Mouse (Mus musculus) megakaryocyte, embryonic 14.5 days (primary cell): ENCODE results near the gene 4933402J07Rik. TPM values are rescaled to one million over a fixed set of nuclear protein-coding genes. Genes with fewer than 3 reads are reported as not detected.

ENCODE experiments used
- H3K27me3 ChIP-seq: replicated peaks from 2 replicates; pipeline ENCODE3; 2012; ENCODE audit warnings: inconsistent platforms
- H3K36me3 ChIP-seq: replicated peaks from 2 replicates; pipeline ENCODE3; 2012; ENCODE audit warnings: low read length, inconsistent platforms, mixed read lengths
- H3K4me1 ChIP-seq: 2 replicates; pipeline ENCODE4 v1.6.1; 2012; ENCODE audit warnings: inconsistent platforms
- H3K4me3 ChIP-seq: replicated peaks from 2 replicates; pipeline ENCODE3; 2012; ENCODE audit warnings: moderate library complexity, mild to moderate bottlenecking, inconsistent platforms
- H3K9me3 ChIP-seq: 2 replicates; pipeline ENCODE4 v1.6.1; 2012; ENCODE audit warnings: inconsistent platforms
- FLI1 ChIP-seq: IDR thresholded peaks from 2 replicates; pipeline ENCODE4 v1.6.1; 2012; ENCODE audit warnings: low read length, inconsistent platforms, mixed read lengths
- GATA1 ChIP-seq: IDR thresholded peaks from 3 replicates; pipeline ENCODE4 v1.6.1; 2012; ENCODE audit warnings: mixed read lengths, low read length, inconsistent platforms, borderline replicate concordance
- polyA plus RNA-seq: library from polyadenylated mRNA; stranded (reverse); fragments of >175 nt; gene quantifications from 2 replicates; pipeline ENCODE4 v1.2.3, GENCODE M21; 2012; ENCODE audit warnings: low replicate concordance; ENCODE audit not compliant: insufficient read depth

4933402J07Rik gene
- polyA plus RNA-seq, 1 experiment, result not detected

DNA sequence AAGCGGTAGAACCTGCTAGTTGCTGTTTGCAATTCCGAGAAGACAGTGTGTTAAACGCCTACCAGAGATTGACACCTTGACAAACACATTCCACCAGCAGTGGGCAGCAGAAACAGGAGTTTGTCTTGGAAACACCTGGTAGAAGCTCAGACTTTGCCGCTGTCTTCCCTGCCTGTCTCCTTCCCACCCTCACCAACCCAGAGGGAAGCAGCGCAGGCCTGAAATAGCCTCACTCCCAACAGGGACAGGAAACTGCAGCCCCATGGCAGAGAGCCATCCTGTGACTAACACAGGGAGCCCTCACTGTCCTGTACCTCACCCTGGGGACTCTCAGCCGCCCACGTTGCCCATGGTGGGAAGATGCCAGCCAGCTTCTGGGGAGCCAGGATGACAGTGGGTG lies 55.5 kb downstream of the 4933402J07Rik start:
- peaks cover 19% of the 10 kb centered on the region for H3K27me3 ChIP-seq
- peaks cover 7% of the 10 kb centered on the region; the same call in 1 of the 2 replicates for H3K4me1 ChIP-seq
- H3K9me3 ChIP-seq, result peaks cover 19% of the 10 kb centered on the region
- no peak for TF ChIP-seq FLI1
- TF ChIP-seq GATA1, result no peak
- H3K4me3 ChIP-seq, result no peak overlapping the region
- H3K36me3 ChIP-seq, result no peaks in the 10 kb centered on the region

DNA sequence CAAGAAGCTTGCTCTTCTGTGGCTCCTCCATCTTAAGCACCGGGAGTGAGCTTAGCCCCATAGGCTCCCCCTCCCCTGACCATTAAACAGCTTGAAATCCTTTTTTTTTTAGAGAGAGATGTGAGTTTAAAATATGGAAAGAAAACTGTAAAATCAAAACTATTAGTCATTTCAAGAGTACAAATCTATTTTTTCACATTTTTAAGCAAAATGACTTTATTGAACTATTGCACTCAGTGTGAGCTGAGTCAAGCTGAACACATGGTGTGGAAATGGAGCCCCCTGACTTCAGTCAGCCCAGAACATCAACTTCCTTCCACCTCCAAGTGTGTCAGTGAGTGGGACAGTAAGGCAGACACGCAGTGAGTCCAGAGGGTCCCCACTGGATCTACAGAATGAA lies 55.9 kb downstream of the 4933402J07Rik start:
- H3K27me3 ChIP-seq, result peaks cover 19% of the 10 kb centered on the region
- TF ChIP-seq FLI1, result no peak
- TF ChIP-seq GATA1, result no peak
- peaks cover 7% of the 10 kb centered on the region; the same call in 1 of the 2 replicates for H3K4me1 ChIP-seq
- peaks cover 19% of the 10 kb centered on the region for H3K9me3 ChIP-seq
- no peak overlapping the region for H3K4me3 ChIP-seq
- H3K36me3 ChIP-seq, result no peaks in the 10 kb centered on the region

GRCm38 (mm10) chr8:87620225-87620624 lies 56.6 kb downstream of the 4933402J07Rik start:
- Histone ChIP-seq H3K9me3 (peaks cover 12% of the 10 kb centered on the region), H3K27me3 (peaks cover 19% of the 10 kb centered on the region), H3K4me3 (no peak overlapping the region), H3K4me1 (peaks cover 7% of the 10 kb centered on the region; the same call in 1 of the 2 replicates), H3K36me3 (no peaks in the 10 kb centered on the region)
- TF ChIP-seq GATA1 (no peak), FLI1 (no peak)

- Histone ChIP-seq H3K9me3 (peaks cover 12% of the 10 kb centered on the region; the same call in 1 of the 2 replicates), H3K4me1 (peaks cover 7% of the 10 kb centered on the region; the same call in 1 of the 2 replicates), H3K36me3 (no peaks in the 10 kb centered on the region), H3K4me3 (no peak overlapping the region), H3K27me3 (peaks cover 16% of the 10 kb centered on the region)
- TF ChIP-seq GATA1, result no peak
- no peak for TF ChIP-seq FLI1
Observed at GRCm38 (mm10) chr8:87621181-87621580, 57.5 kb downstream of the 4933402J07Rik start.

DNA sequence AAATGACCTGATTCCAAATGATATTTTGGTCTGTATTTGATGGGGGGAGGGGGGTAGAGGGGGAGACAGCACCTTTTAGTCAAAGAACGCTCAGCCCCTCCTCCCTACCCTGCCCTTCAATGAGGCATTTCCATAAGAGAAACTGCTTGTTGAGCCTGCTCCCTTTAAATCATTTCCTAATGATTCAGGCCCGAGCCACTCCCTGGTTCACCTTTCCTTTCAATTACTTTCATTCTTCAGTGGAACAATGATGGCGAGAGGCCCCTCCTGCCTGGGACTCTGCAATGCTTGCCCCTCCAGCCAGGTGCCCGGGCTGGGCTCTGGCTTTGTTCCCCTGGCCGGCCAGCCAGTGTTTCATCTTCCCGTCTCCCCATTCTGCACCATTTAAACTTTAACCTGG lies 66.0 kb downstream of the 4933402J07Rik start:
- Histone ChIP-seq H3K27me3 (no peaks in the 10 kb centered on the region), H3K9me3 (peaks cover 16% of the 10 kb centered on the region), H3K36me3 (no peaks in the 10 kb centered on the region), H3K4me3 (no peak overlapping the region), H3K4me1 (peaks cover 26% of the 10 kb centered on the region)
- no peak for TF ChIP-seq GATA1
- TF ChIP-seq FLI1, result no peak

GRCm38 (mm10) chr8:87631776-87632175 lies 68.1 kb downstream of the 4933402J07Rik start:
- peaks cover 26% of the 10 kb centered on the region for H3K4me1 ChIP-seq
- peaks cover 2% of the 10 kb centered on the region; the same call in 1 of the 2 replicates for H3K9me3 ChIP-seq
- H3K36me3 ChIP-seq, result no peaks in the 10 kb centered on the region
- H3K27me3 ChIP-seq, result peaks cover 3% of the 10 kb centered on the region
- TF ChIP-seq FLI1 (no peak), GATA1 (no peak)
- H3K4me3 ChIP-seq, result no peak overlapping the region

GRCm38 (mm10) chr8:87636226-87636742 lies 72.6 kb downstream of the 4933402J07Rik start:
- Histone ChIP-seq H3K9me3 (no peaks in the 10 kb centered on the region), H3K27me3 (peaks cover 10% of the 10 kb centered on the region), H3K36me3 (no peaks in the 10 kb centered on the region), H3K4me3 (no peak overlapping the region), H3K4me1 (peaks cover 24% of the 10 kb centered on the region)
- TF ChIP-seq FLI1, result no peak
- no peak for TF ChIP-seq GATA1

Other genes with a start within 250 kb of the 4933402J07Rik start
- gene Cbln1, start 91.2 kb upstream of the 4933402J07Rik start, polyA plus RNA-seq, result not detected in 2 replicates